Comparison of ENCODE assay signal across 8 mouse cellular contexts in the genomic region with DNA sequence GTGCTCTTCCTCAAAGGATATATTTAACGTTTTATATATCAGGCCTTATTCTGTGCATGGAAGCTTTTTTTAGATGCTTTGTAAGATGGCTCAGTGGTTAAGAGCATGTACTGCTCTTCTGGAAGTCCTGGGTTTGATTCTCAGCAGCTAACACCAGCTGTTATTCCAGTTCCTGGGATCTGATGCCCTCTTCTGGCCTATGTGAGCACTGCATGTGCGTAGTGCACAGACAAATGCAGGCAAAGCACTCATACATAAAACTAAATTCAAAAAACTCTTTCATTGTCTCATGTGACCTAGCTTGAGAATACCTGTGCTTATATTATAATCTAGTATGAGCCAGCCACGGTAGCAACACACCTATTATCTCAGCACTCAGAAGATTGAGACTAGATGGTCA. TPM values are rescaled to one million over a fixed set of nuclear protein-coding genes. Genes with fewer than 3 reads are reported as not detected.
DNase-seq lines count a peak whose midpoint lies in the region; ATAC-seq and TF ChIP-seq lines count a peak whose summit lies in the region.

No protein-coding gene starts in this region.

- no peak overlapping the region for H3K4me3 ChIP-seq in forebrain, postnatal 0 days (ENCODE audit: low read depth, low read length)
- no peak overlapping the region for H3K4me3 ChIP-seq in forebrain, embryonic 10.5 days
- no peak overlapping the region for H3K4me3 ChIP-seq in neural tube, embryonic 15.5 days (replicated peaks)
- H3K4me3 ChIP-seq in lung, embryonic 14.5 days (ENCODE audit: low read depth, low read length) = no peak overlapping the region
- H3K4me3 ChIP-seq in forebrain, embryonic 15.5 days = no peak overlapping the region

- peak; percentile 61 for TF ChIP-seq CTCF in forebrain, postnatal 0 days (IDR thresholded peaks at IDR 0.05; ENCODE audit: low read depth)
- TF ChIP-seq CTCF in lung, embryonic 14.5 days (IDR thresholded peaks at IDR 0.05; ENCODE audit: low read depth) = peak; percentile 76

- H3K4me2 ChIP-seq in forebrain, postnatal 0 days (ENCODE audit: low read depth) = no peak overlapping the region
- no peak overlapping the region for H3K4me2 ChIP-seq in neural tube, embryonic 15.5 days
- no peak overlapping the region for H3K4me2 ChIP-seq in lung, embryonic 14.5 days
- H3K4me2 ChIP-seq in forebrain, embryonic 15.5 days (replicated peaks) = no peak overlapping the region

- no peak for ATAC-seq in forebrain, postnatal 0 days
- no peak for ATAC-seq in neural tube, embryonic 15.5 days (ENCODE audit: low FRiP score)
- ATAC-seq in lung, embryonic 14.5 days (ENCODE audit: insufficient read depth) = no peak
- no peak for ATAC-seq in forebrain, embryonic 15.5 days (replicated peaks)

- no peaks in the 10 kb centered on the region for H3K36me3 ChIP-seq in forebrain, postnatal 0 days (ENCODE audit: insufficient read depth)
- H3K36me3 ChIP-seq in forebrain, embryonic 10.5 days (replicated peaks) = peaks cover 29% of the 10 kb centered on the region
- H3K36me3 ChIP-seq in neural tube, embryonic 15.5 days = peaks cover 3% of the 10 kb centered on the region; the same call in 1 of the 2 replicates
- peaks cover 5% of the 10 kb centered on the region; the same call in 1 of the 2 replicates for H3K36me3 ChIP-seq in lung, embryonic 14.5 days (ENCODE audit: insufficient read depth)
- no peaks in the 10 kb centered on the region for H3K36me3 ChIP-seq in splenic B cell, adult 2 months (ENCODE audit: control insufficient read depth, insufficient read depth, low read length, poor library complexity, severe bottlenecking)
- no peaks in the 10 kb centered on the region for H3K36me3 ChIP-seq in forebrain, embryonic 15.5 days

- DNase-seq in forebrain, postnatal 0 days = no peak
- DNase-seq in forebrain, embryonic 10.5 days (ENCODE audit: extremely low spot score, low spot score) = no peak
- DNase-seq in neural tube, embryonic 10.5 days (ENCODE audit: extremely low spot score, low spot score) = peak; percentile 54
- DNase-seq in embryo, embryonic 10 days (ENCODE audit: low spot score) = peak; percentile 64
- DNase-seq in lung, embryonic 14.5 days = peak; percentile 66
- peak; percentile 81 for DNase-seq in splenic B cell, adult 2 months (ENCODE audit: low read depth, low spot score)

- no peak overlapping the region for H3K9ac ChIP-seq in forebrain, postnatal 0 days
- no peak overlapping the region for H3K9ac ChIP-seq in neural tube, embryonic 15.5 days (replicated peaks)
- H3K9ac ChIP-seq in lung, embryonic 14.5 days = no peak overlapping the region
- H3K9ac ChIP-seq in forebrain, embryonic 15.5 days (replicated peaks) = no peak overlapping the region

- H3K27ac ChIP-seq in forebrain, postnatal 0 days (ENCODE audit: low read depth, low read length) = no peak overlapping the region
- no peak overlapping the region for H3K27ac ChIP-seq in forebrain, embryonic 10.5 days
- H3K27ac ChIP-seq in neural tube, embryonic 15.5 days (replicated peaks) = no peak overlapping the region
- H3K27ac ChIP-seq in lung, embryonic 14.5 days (ENCODE audit: low read depth) = no peak overlapping the region
- H3K27ac ChIP-seq in forebrain, embryonic 15.5 days (replicated peaks) = no peak overlapping the region

- H3K27me3 ChIP-seq in forebrain, postnatal 0 days (ENCODE audit: insufficient read depth, low read length) = no peaks in the 10 kb centered on the region
- H3K27me3 ChIP-seq in forebrain, embryonic 10.5 days (ENCODE audit: poor library complexity, severe bottlenecking) = no peaks in the 10 kb centered on the region
- H3K27me3 ChIP-seq in neural tube, embryonic 15.5 days (replicated peaks) = no peaks in the 10 kb centered on the region
- no peaks in the 10 kb centered on the region for H3K27me3 ChIP-seq in lung, embryonic 14.5 days (ENCODE audit: insufficient read depth, low read length)
- H3K27me3 ChIP-seq in splenic B cell, adult 2 months (ENCODE audit: control insufficient read depth, insufficient read depth, low read length, poor library complexity, severe bottlenecking) = no peaks in the 10 kb centered on the region
- no peaks in the 10 kb centered on the region for H3K27me3 ChIP-seq in forebrain, embryonic 15.5 days

- no peaks in the 10 kb centered on the region for H3K4me1 ChIP-seq in forebrain, postnatal 0 days (ENCODE audit: insufficient read depth)
- H3K4me1 ChIP-seq in forebrain, embryonic 10.5 days = peaks cover 4% of the 10 kb centered on the region; the same call in 1 of the 2 replicates
- no peaks in the 10 kb centered on the region for H3K4me1 ChIP-seq in neural tube, embryonic 15.5 days
- no peaks in the 10 kb centered on the region for H3K4me1 ChIP-seq in lung, embryonic 14.5 days (ENCODE audit: insufficient read depth)
- no peaks in the 10 kb centered on the region for H3K4me1 ChIP-seq in forebrain, embryonic 15.5 days

- no peaks in the 10 kb centered on the region for H3K9me3 ChIP-seq in forebrain, postnatal 0 days (ENCODE audit: low read length)
- H3K9me3 ChIP-seq in forebrain, embryonic 10.5 days = no peaks in the 10 kb centered on the region
- no peaks in the 10 kb centered on the region for H3K9me3 ChIP-seq in neural tube, embryonic 15.5 days (replicated peaks)
- H3K9me3 ChIP-seq in lung, embryonic 14.5 days (ENCODE audit: low read depth, low read length) = no peaks in the 10 kb centered on the region
- H3K9me3 ChIP-seq in forebrain, embryonic 15.5 days = no peaks in the 10 kb centered on the region

- WGBS in forebrain, postnatal 0 days = 47% methylated on average over 3 of the region's 3 CpGs
- WGBS in forebrain, embryonic 10.5 days = 43% methylated on average over 3 of the region's 3 CpGs
- 52% methylated on average over 3 of the region's 3 CpGs for WGBS in neural tube, embryonic 15.5 days
- 41% methylated on average over 3 of the region's 3 CpGs for WGBS in lung, embryonic 14.5 days
- 45% methylated on average over 3 of the region's 3 CpGs for WGBS in forebrain, embryonic 15.5 days

RNA-seq across cellular contexts. Expression of a gene that starts 15.6 kb away (rescaled TPM):
- 43.0 and 53.3 TPM in 2 replicates for total RNA-seq in forebrain, postnatal 0 days (2014; rRNA removed)
- 44.6 and 57.7 TPM in 2 replicates for polyA plus RNA-seq in forebrain, postnatal 0 days (2015; fragmentation: Nextera tagmentation; extraction: Ambion mirVana)
- 105 and 108 TPM in 2 replicates for polyA plus RNA-seq in forebrain, embryonic 10.5 days (2016; fragmentation: Nextera tagmentation; extraction: Ambion mirVana)
- polyA plus RNA-seq in neural tube, embryonic 15.5 days (2015; fragmentation: Nextera tagmentation; extraction: Ambion mirVana) = 63.4 and 69.1 TPM in 2 replicates
- polyA plus RNA-seq in lung, embryonic 14.5 days (2014; fragmentation: Nextera tagmentation; extraction: Ambion mirVana) = 41.7 and 44.6 TPM in 2 replicates
- 21.4 and 27.2 TPM in 2 replicates for polyA plus RNA-seq in forebrain, embryonic 15.5 days (2015; fragmentation: Nextera tagmentation; extraction: Ambion mirVana)

RNA-seq across cellular contexts. Expression of a gene that starts 32.5 kb away (rescaled TPM):
- 0.24 TPM in 1 of 2 replicates, not detected in the other for total RNA-seq in forebrain, postnatal 0 days (2014; rRNA removed)
- polyA plus RNA-seq in forebrain, postnatal 0 days (2015; fragmentation: Nextera tagmentation; extraction: Ambion mirVana) = not detected in 2 replicates
- 0.06 TPM in 1 of 2 replicates, not detected in the other for polyA plus RNA-seq in forebrain, embryonic 10.5 days (2016; fragmentation: Nextera tagmentation; extraction: Ambion mirVana)
- polyA plus RNA-seq in neural tube, embryonic 15.5 days (2015; fragmentation: Nextera tagmentation; extraction: Ambion mirVana) = 0.33 and 1.6 TPM in 2 replicates
- 0.24 TPM in 1 of 2 replicates, not detected in the other for polyA plus RNA-seq in lung, embryonic 14.5 days (2014; fragmentation: Nextera tagmentation; extraction: Ambion mirVana)
- polyA plus RNA-seq in forebrain, embryonic 15.5 days (2015; fragmentation: Nextera tagmentation; extraction: Ambion mirVana) = 0.22 TPM in 1 of 2 replicates, not detected in the other

RNA-seq across cellular contexts. Expression of a gene that starts 47.7 kb away (rescaled TPM):
- total RNA-seq in forebrain, postnatal 0 days (2014; rRNA removed) = 15.8 and 15.9 TPM in 2 replicates
- 4.2 and 4.9 TPM in 2 replicates for polyA plus RNA-seq in forebrain, postnatal 0 days (2015; fragmentation: Nextera tagmentation; extraction: Ambion mirVana)
- polyA plus RNA-seq in forebrain, embryonic 10.5 days (2016; fragmentation: Nextera tagmentation; extraction: Ambion mirVana) = 5.8 and 6.4 TPM in 2 replicates
- polyA plus RNA-seq in neural tube, embryonic 15.5 days (2015; fragmentation: Nextera tagmentation; extraction: Ambion mirVana) = 6.3 and 6.6 TPM in 2 replicates
- polyA plus RNA-seq in lung, embryonic 14.5 days (2014; fragmentation: Nextera tagmentation; extraction: Ambion mirVana) = 4.1 and 4.6 TPM in 2 replicates
- 7.7 and 8.2 TPM in 2 replicates for polyA plus RNA-seq in forebrain, embryonic 15.5 days (2015; fragmentation: Nextera tagmentation; extraction: Ambion mirVana)

RNA-seq across cellular contexts. Expression of a gene that starts 54.6 kb away (rescaled TPM):
- 0.31 and 1.4 TPM in 2 replicates for total RNA-seq in forebrain, postnatal 0 days (2014; rRNA removed)
- 0.79 and 1.2 TPM in 2 replicates for polyA plus RNA-seq in forebrain, postnatal 0 days (2015; fragmentation: Nextera tagmentation; extraction: Ambion mirVana)
- polyA plus RNA-seq in forebrain, embryonic 10.5 days (2016; fragmentation: Nextera tagmentation; extraction: Ambion mirVana) = 8.5 and 9.7 TPM in 2 replicates
- 2.4 and 8.5 TPM in 2 replicates for polyA plus RNA-seq in neural tube, embryonic 15.5 days (2015; fragmentation: Nextera tagmentation; extraction: Ambion mirVana)
- 18.0 and 24.2 TPM in 2 replicates for polyA plus RNA-seq in lung, embryonic 14.5 days (2014; fragmentation: Nextera tagmentation; extraction: Ambion mirVana)
- 0.95 and 1.3 TPM in 2 replicates for polyA plus RNA-seq in forebrain, embryonic 15.5 days (2015; fragmentation: Nextera tagmentation; extraction: Ambion mirVana)

RNA-seq across cellular contexts. Expression of a gene that starts 58.6 kb away (rescaled TPM):
- 20.8 and 28.8 TPM in 2 replicates for total RNA-seq in forebrain, postnatal 0 days (2014; rRNA removed)
- polyA plus RNA-seq in forebrain, postnatal 0 days (2015; fragmentation: Nextera tagmentation; extraction: Ambion mirVana) = 13.9 and 21.5 TPM in 2 replicates
- 18.5 and 20.4 TPM in 2 replicates for polyA plus RNA-seq in forebrain, embryonic 10.5 days (2016; fragmentation: Nextera tagmentation; extraction: Ambion mirVana)
- 14.6 and 18.7 TPM in 2 replicates for polyA plus RNA-seq in neural tube, embryonic 15.5 days (2015; fragmentation: Nextera tagmentation; extraction: Ambion mirVana)
- 14.2 and 17.3 TPM in 2 replicates for polyA plus RNA-seq in lung, embryonic 14.5 days (2014; fragmentation: Nextera tagmentation; extraction: Ambion mirVana)
- 17.0 and 17.4 TPM in 2 replicates for polyA plus RNA-seq in forebrain, embryonic 15.5 days (2015; fragmentation: Nextera tagmentation; extraction: Ambion mirVana)

Comparison
In these comparisons a context has a peak if more than half of its experiments do, and no peak if none do; other contexts are left out.
1. DNase-seq: peak in neural tube, embryonic 10.5 days (single experiment), embryo, embryonic 10 days (single experiment), lung, embryonic 14.5 days (single experiment) and splenic B cell, adult 2 months (single experiment); none in forebrain, postnatal 0 days (single experiment) and forebrain, embryonic 10.5 days (single experiment).